Mouse (Mus musculus) adrenal gland, postnatal 14 days (tissue): ENCODE data around the gene Tfr2. TPM values are rescaled to one million over a fixed set of nuclear protein-coding genes. Genes with fewer than 3 reads are reported as not detected.

ENCODE experiments used
- DNase-seq: peaks from one replicate; pipeline ENCODE4 v3.0.0; 2021; ENCODE audit warnings: mixed read lengths
- total RNA-seq: library from RNA; stranded (reverse); gene quantifications from 2 replicates; pipeline ENCODE4 v1.2.3, GENCODE M21; 2021

The Tfr2 gene
- total RNA-seq, 1 experiment from 2014 or later, result 26.4 TPM

DNA sequence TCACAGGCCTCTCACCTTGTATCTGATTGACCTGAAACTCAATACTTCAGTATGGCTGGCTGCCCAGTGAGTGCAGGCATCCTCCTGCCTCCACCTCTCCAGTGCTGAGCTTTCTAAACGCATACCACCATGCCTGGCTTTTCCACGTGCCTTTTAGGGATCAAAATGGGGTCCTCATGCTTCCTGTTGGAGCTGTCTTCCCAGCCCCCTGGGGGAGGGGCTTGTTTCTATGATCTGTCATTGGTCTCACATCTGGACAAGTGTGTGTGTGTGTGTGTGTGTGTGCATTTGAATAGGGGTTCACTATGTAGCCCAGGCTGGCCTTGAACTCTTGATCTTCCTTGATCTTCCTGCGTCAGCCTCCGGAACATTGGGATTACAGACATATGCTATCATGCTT, 32.2 kb upstream of the Tfr2 start:
- no peak for DNase-seq

DNA sequence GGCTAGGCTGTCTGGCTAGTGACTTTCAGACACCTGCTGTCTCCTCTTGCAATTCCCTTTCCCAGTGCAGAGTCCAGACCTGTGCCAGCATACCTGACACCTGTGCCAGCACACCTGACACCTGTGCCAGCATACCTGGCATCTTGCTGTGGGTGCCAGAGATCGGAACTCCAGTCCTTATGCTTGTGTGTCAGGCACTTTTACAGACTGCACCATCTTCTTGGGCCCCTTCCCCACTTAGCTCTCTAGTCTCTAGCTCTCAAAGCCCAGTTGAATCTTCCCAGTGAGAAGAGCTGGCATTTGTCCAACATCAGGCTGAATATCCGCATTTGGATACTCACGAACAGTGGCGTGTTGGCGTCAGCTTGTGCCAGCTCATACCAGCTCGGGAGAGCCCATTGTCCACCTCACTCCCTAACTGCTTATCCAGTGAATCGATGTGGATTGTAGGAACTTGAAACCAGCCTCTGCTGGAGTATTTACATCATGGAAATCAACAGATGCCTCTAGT, 30.3 kb upstream of the Tfr2 start:
- DNase-seq, result peak; percentile 59

DNA sequence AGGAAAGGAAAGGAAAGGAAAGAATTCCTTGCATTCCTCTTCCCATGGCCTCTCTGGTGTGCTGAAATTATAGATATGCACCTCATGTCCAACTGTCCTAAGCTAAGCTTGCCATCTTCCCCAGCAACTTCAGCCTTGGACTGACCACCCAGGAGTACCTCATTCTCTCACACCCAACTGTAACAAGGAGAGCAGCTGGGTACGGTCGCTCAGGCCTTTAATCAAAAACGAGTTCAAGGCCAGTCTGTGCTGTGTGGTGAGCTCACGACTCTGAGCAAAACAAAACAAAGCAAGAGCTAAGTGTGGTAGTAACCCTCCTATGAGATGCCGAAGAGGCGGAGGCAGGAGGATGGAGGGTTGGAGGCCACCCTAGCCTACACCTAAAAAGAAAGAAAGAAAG, 28.6 kb upstream of the Tfr2 start:
- no peak for DNase-seq

DNA sequence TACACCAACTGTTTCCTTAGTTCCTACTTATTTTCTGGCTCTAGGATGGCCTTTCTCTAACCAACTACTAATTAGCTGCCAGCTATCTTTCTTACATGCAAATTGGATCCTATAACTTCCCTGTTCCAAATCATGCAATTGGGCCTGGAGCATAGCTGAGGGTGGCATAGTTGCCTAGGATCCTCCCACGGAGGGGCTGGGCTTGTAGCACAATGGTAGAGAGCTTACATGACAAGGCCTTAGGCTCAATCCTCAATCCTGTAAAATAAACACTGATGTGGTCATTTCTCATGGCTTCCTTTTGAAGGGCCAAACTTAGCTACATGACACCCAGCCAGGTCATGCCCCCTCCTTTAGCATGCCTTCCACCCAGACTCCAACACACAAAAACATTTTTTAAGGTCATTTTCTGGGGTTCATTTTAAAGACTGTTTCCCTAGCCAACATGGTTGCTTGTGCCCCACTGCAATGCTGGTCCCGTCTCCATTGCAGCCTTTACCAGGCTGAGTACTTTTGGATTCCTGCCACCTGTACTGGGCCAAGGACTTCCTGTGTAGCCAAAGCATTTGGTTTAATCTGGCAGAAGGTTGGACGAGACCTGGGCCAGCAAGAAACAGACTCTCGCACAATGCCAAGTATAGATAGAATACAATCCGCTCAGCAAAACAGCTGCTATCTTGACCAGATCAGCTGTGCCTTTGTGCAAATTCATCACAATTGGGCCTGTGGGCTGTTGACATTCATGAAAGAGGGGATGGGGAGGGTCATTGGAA, 27.7 kb upstream of the Tfr2 start:
- peak; percentile 75 for DNase-seq

DNA sequence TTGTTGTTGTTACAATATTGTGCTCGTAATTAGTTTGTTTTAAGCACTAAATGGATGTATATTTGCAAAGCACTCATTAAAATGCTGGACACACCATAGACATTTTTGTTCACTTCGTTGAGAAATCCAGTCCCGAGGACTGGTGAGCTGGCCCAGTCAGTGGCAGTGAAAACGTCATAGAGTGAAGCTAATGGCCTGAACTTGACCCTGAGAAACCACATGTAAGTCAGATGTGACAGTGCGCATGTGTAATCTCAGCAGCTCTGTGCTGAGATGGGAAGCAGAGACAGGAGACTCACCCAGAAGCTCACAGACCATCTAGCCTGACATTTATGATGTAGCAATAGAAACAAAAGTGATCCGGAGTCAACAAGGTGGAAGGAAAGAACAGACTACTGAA, 24.7 kb upstream of the Tfr2 start:
- DNase-seq, result peak; percentile 56

DNA sequence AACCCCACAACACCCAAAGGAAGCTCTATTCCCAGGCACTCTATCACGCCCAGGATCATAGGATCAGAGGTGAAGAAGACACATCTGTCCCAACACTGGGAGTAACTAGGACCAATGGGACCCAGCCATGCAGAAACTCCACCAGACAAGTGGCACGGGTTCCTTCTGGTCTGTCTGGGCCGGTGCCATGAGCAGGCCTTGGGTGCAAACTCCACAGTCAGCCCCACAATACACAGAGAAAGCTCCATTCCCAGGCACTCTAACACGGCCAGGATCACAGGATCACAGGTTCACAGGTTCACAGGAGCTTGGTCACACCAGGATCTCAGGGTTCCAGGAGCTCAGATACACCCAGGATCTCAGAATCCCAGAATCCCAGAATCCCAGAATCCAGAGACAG, 24.0 kb upstream of the Tfr2 start:
- DNase-seq, result no peak

DNA sequence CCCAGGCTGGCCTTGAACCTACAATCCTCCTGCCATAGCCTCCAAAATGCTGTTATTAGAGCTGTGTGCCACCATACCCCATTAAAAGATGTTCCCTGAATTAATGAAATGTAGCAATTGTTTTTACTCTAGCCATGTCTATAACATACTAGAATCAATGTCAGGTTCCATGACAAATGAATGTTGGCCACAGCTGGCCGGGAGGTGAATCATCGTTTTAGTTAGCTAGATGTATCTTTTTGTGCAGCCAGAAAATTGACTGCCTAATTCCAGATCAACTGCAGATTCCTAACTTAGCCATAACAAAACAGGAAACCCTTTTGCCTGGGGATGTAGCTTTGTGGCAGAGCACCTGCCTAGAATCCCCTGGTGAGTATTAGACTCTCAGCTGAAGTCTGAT, 19.8 kb upstream of the Tfr2 start:
- no peak for DNase-seq

DNA sequence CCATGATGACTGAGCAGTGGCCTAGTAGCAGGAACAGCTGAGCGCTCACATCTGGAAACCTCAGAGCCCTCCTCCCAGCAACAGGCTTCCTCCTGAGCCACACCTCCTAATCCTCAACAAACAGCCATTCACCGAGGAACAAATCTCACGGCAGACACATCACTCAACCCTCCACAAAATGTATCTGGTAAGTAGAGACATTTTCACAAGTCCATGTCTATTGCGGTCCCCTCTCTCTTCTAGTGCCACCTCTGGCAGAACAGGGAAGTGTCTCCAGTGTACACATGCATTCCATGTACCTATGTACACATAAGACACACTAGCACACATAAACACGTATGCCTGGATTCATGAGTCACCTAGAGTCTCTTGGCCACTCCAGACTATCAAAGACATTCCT, 18.5 kb upstream of the Tfr2 start:
- no peak for DNase-seq

DNA sequence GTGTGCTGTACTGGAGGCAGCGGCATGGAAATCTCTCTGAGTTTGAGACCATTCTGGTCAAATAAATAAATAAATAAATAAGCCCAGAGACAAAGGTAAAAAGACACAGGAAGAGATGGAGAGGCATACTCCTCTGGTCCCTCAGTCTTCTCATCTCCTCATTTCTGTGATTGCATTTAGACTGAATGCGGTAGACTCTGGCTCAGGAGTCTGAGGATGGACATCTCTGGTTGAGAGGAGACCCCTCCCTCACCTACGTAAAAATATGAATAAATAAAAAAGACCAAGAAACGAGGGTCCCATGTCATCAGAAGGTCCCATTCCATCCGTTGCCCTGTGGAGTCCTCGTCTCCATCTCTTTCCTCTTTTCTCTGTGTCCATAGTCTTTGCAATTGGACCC, 16.6 kb upstream of the Tfr2 start:
- DNase-seq, result no peak

DNA sequence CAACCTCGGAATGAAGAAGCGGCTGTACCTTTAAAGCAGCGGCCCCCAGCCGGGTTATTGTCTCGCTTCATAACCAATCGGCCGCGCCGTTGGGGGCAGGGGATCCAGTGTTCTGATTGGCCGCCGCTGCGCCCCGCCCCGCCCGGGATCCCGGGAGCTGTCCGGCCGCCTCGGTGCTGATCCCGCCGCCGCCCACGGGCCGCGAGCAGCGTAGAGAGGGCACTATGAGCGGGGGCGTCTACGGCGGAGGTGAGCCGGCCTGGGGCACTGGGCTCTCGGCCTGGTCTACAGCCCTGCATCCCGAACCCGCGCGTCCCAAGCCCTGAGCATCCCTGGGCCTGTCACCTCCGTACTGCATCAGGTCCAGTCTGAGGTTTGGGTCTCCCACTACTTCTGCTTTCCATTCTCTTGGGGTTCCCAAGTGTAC, 16.2 kb upstream of the Tfr2 start, which contains the start of gene Actl6b:
Gene Actl6b, plus strand, starts transcription at position 107 of the 427 bp plus-strand sequence.
- DNase-seq, result peak; percentile 90

DNA sequence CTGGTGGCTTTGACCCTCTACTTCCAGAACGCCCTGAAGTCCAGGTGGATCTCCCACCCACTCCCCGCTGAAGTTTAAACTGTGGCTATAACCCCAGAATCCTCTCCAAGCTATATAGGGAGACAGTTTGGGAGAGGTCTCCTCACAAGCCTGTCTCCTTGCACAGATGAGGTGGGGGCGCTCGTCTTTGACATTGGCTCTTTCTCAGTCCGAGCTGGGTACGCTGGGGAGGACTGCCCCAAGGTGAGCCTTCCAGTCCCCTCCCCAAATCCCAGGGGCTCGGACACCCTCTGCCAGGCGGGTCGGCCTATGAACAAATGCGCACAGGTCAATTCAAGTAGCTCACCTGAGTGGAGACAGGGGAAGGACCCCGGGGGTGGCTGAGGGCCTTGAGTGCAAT, 15.7 kb upstream of the Tfr2 start:
- no peak for DNase-seq

DNA sequence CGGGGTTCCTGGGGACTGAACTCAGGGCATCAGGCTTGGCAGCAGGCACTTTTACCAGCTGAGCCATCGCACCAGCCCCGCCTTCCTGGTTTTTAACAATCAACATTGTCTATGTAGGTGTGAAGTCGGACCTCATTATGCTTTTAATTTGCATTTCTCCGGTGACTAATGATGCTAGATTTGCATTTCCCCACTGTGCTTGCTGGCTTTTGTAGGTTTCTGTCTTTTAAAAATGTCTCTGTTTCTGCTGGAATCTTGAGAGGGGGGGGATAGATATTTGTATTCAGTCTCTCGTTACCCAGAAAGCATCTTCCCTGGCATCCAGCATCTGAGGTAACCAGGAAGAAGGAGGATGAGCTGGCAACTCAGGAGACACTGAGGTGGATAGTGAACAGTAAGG, 8.1 kb upstream of the Tfr2 start:
- no peak for DNase-seq

DNA sequence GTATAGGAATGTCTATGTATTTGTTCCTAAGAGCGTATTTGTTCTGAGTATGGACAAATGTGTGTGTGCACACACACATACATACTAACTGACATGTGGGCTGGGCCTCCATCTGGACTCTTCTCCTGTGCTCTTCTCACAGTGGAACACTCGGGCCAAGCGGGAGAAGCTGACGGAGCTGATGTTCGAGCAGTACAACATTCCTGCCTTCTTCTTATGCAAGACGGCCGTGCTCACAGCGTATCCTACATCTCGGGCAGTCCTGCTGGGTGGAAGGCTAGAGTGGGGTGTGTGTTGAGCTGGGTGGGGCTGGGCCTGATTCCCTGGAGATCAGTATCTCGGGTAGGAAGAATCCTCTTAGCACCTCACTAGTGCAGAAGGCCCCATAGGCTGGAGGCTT, 6.7 kb upstream of the Tfr2 start:
- no peak for DNase-seq

DNA sequence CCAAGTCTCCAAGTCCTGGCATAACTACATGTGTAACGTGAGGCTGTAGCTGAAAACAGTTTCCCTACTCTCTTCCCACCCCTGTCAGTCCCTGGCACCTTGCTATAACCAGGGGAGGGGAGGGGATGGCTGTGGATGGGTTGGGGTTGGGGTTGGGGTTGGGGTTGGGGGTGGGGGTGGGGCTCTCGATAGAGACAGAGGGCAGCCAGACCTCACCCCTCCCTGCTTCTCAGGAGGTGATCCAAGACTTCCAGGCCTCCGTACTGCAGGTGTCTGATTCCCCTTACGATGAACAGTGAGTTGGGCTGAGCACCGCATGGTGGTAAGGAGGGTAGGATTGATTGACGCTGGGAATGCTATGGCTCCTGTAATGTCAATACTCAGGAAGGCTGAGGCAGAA, 3.9 kb upstream of the Tfr2 start:
- DNase-seq, result no peak

DNA sequence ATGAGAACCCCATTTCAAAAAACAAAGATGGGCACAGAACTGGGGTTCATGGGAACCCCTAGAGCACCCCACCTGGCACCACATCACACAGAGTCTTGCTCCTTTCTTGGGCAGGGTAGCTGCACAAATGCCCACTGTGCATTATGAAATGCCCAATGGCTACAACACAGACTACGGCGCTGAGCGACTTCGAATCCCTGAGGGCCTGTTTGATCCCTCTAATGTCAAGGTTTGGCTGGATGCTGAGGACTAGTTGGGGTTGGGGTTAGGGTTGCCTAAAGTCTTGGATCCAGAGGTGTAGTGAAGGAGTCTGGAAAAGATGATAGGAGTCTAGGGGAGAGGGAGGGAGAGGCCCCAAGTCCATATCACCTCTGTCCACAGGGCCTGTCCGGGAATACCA, 3.2 kb upstream of the Tfr2 start:
- DNase-seq, result no peak

DNA sequence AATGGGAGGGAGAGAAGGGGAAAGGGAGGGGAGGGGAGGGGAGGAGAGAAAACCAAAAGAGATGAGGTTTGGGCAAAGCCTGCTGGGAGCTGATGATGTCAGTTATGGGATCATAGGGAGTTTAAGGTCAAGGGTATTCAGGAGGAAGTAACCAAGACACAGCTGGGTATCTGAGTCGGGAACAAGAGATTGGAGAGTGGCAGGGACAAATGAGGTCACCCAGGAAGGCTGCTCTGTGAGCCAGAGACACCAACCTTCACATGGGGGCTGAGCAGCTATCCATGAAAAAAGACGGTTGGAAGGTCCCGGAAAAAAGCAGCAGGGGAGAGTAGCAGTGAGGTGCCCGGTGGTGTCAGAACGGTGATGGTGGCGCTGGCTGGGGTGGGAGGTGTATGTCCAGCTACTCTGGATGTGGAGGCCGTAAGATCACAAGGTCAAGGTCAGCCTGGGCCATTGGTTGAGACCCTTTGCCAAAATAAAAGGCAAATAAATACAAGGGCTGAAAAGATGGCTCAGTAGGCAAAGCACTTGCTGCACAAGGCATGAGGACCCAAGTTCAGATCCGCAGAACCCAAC, 1.3 kb upstream of the Tfr2 start:
- DNase-seq, result peak; percentile 52

DNA sequence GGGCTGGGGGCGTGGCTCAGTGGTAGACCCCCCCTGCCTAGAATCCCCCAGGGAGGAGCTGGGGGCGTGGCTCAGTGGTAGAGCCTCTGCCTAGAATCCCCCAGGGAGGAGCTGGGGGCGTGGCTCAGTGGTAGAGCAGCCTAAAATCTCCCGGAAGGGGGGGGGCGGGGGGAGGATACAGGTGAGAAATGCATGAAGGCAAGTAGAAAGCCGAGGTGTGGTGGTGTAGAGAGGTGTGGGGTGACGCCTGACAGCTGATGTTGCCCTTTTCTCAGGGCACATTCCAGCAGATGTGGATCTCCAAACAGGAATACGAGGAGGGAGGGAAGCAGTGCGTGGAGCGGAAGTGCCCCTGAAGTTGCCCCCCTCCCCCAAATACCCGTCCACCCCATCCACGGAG, 609 bp upstream of the Tfr2 start:
- DNase-seq, result no peak

DNA sequence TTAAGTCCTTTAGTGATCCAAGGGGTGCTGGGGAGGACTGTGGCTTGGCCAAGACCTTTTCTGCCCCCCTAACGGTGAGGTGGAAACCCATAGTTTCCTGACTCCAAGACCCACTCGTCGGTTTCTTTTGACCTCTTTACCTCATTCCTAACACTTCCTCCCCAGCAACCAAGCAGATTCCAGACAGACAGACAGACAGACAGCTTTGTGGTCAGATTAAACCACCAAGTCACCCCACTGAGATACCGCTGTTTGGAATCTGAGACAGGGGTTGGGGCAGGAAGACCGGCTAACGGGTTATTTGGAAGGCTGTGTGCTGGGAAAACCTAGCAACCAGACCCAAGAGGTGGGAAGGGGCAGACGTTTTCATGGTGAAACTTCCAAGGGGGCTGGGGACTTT, 541 bp downstream of the Tfr2 start:
- no peak for DNase-seq

DNA sequence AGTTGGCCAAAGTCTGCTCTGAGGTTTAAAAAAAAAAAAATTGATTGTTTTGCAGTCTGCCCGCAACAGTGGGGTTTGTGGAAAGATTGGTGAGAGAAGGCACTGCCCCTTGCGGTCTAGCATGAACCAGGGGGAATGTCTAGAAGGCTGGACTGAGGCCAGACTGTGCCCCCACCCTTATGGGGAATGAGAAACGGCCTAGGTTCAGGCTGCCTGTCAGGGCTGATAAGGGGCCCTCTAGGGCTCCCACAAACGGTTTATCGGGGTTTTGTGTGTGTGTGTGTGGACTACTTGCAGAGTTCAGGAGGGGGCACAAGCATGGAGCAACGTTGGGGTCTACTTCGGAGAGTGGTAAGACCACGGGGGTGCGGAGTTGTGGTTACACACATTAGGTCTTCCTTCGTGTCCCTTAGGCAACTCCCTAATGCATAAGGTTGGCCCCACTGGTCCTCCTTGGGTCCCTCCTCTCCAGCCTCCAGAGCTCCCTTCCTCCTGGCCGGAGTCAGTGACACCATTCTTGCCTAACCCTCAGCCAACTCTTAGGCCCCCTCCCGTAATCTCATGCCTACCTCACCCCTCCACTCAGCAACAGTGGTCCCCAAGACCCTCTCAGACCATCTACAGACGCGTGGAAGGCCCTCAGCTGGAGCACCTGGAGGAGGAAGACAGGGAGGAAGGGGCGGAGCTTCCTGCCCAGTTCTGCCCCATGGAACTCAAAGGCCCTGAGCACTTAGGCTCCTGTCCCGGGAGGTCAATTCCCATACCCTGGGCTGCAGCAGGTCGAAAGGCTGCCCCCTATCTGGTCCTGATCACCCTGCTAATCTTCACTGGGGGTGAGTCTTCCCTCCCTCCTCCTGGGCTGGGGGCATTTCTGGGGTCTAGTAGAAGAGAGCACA, 1.3 kb downstream of the Tfr2 start:
- no peak for DNase-seq

DNA sequence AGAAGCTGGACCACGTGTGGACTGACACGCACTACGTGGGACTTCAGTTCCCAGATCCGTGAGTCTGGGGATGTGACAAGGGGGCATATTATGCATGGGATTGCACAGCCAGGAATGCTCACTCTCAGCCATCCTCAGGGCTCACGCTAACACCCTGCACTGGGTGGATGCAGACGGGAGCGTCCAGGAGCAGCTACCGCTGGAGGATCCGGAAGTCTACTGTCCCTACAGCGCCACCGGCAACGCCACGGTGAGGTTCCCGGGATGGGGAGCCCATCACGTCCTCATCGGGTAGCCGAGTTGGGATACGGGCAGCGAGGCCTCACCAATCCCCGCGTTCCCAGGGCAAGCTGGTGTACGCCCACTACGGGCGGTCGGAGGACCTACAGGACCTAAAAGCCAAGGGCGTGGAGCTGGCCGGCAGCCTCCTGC, 4.8 kb downstream of the Tfr2 start:
- peak; percentile 79 for DNase-seq

DNA sequence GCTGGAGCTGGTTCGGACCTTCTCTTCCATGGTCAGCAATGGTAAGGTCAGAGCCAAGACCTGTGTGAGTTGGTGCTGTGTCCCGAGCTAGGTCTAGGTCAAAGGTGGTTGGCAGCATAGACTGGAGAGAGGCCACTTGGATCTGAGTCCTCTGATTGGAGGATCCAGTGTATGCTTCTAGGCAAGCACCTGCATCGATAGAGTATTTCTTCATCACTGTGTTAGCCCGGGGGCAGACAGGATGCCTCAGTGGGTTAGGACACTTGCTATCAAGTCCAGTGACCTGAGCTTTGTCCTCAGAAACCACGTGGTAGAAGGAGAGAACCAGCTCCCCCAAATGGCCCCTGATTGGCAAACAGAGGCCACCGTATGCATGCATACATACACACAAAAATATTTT, 10.6 kb downstream of the Tfr2 start:
- peak; percentile 17 for DNase-seq

DNA sequence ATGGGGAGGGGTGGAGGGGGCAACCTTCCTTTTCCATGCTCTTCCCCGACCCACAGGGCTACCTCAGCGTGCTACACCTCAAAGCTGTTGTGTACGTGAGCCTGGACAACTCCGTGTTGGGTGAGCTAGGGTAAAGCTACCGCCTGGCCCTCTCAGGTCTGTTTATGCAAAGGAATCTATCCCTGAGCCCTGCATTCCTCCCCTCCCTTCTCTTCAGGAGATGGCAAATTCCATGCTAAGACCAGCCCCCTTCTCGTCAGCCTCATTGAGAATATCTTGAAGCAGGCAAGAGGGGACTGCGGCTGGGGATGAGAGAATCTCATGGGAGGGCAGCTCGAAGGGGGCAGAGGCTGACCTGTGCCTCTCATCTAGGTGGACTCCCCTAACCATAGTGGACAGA, 13.1 kb downstream of the Tfr2 start:
- DNase-seq, result no peak

DNA sequence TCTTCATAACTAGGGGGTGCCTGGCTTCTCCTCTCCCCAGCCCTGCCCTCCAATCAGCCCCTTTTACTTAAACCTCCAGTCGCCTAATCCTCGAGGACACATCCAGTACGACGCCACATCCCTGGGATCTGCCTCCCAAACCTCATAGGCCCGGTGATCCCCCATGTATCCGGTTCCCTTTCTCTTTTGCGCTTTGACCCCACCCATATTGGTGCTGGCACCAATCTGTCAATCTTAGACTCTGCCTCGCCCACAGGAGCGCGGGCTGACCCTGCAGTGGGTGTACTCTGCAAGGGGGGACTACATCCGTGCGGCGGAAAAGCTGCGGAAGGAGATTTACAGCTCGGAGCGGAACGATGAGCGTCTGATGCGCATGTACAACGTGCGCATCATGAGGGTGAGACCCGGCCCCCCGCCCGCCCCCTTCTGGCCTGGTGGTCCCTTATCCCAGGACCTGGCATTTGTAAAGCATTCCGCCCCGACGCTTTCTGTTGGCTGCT, 14.1 kb downstream of the Tfr2 start:
- peak; percentile 43 for DNase-seq
